Mouse (Mus musculus) brain, adult 2 months (tissue): ENCODE results near the gene Sufu.

Source experiments
- DNase-seq: peaks from one replicate; pipeline ENCODE4 v3.0.0; 2011; ENCODE audit warnings: low read depth, low spot score

The Sufu gene

GRCm38 (mm10) chr19:46529601-46530448 lies 133.1 kb downstream of the Sufu start:
- no peak for DNase-seq

- DNase-seq: no peak
These were observed 133.8 kb downstream of the Sufu start for GRCm38 (mm10) chr19:46530449-46530990.

GRCm38 (mm10) chr19:46531071-46532030 lies 134.7 kb downstream of the Sufu start:
- peak; percentile 73 for DNase-seq

GRCm38 (mm10) chr19:46532031-46532688 lies 135.5 kb downstream of the Sufu start:
- DNase-seq: no peak

GRCm38 (mm10) chr19:46533066-46533465 lies 136.4 kb downstream of the Sufu start:
- DNase-seq: no peak

- DNase-seq: no peak
These were observed 136.8 kb downstream of the Sufu start for GRCm38 (mm10) chr19:46533525-46533924.

- no peak for DNase-seq
These were observed 137.9 kb downstream of the Sufu start for GRCm38 (mm10) chr19:46534542-46535098.

- DNase-seq: no peak
These were observed 140.7 kb downstream of the Sufu start for GRCm38 (mm10) chr19:46537357-46537756.

GRCm38 (mm10) chr19:46538213-46538612 lies 141.5 kb downstream of the Sufu start:
- DNase-seq: no peak
